Mouse (Mus musculus): ENCODE results near the gene Zscan2. TPM values are rescaled to one million over a fixed set of nuclear protein-coding genes. Genes with fewer than 3 reads are reported as not detected.

The Zscan2 gene
- total RNA-seq, 2 experiments from 2014 or later: 2.9 TPM; not detected in 1

GRCm38 (mm10) chr7:80842132-80842531, 18.6 kb upstream of the Zscan2 start:
- ATAC-seq (replicated peaks; ENCODE audit: low FRiP score, poor library complexity, severe bottlenecking): no peak

DNA sequence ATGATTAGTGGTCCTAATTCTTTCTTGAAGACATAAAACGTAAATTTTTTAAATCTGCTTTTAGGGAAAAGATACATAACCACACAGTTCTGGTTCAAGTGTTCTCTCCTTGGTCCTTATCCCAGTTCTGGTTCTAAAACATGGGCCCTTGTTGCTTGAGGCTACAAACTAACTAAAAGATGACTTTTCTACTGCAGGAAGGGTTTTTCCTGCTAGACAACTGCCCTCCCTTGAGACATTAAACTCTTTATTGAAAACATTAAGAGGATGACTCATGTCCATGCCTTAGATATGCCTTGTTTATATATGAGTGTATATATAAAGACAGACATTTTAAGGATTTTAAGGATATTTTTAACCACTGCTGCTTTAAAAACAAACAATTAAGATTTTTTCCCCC, 17.5 kb upstream of the Zscan2 start:
- ATAC-seq (replicated peaks; ENCODE audit: low FRiP score, poor library complexity, severe bottlenecking): no peak

DNA sequence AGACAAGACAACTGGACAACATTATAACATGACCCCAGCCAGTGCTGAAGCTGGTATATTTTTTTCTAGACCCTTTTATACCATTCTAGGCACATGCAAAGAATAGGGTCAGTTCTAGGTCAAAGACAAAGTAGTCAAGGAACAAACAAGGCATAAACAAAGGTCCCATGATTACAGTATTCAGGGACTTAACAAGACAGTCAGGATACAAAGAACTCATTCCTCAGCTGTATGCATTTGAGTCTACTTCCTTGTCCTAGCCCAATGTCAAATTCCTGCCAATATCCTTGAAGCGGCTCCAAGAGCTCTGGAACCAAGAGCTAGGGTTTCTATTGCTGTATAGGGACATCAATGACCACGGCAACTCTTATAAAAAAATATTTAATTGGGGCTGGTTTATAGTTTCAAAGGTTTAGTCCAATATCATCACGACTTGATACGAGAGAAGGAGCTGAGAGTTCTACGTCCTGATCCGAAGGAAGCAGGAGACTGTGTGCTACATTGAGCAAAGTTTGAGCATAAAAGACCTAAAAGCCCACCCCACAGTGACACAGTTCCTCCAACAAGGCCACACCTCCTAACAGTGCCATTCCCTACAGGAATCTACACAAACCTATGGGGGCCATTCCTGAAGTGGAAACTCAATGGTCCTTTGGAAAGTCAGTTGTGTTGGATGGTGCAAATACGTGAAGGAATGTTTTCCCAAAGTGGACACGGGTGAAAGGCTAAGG, 16.6 kb upstream of the Zscan2 start:
- ATAC-seq (replicated peaks; ENCODE audit: low FRiP score, poor library complexity, severe bottlenecking): no peak

DNA sequence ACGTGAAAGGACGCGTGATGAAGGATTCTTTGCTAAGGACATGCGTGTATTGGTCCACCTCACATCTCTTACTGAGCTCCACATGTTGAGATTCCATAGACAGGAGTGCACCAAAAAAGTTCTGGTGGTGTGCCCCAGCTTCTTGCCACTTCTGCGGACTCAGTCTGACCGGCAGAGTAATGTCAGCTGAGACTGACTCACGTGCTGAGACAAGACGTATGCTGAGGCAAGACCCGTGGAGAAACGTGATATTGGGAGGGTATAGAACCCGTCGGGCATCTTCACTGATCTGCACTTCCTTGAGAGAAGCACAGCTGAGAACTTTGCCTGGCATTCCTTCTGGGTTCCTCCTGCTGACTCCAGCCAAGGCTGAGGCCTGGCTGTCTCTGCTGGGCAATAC, 16.0 kb upstream of the Zscan2 start:
- no peak for ATAC-seq (replicated peaks; ENCODE audit: low FRiP score, poor library complexity, severe bottlenecking)

GRCm38 (mm10) chr7:80845621-80846279, 15.0 kb upstream of the Zscan2 start:
- no peak for ATAC-seq (replicated peaks; ENCODE audit: low FRiP score, poor library complexity, severe bottlenecking)

DNA sequence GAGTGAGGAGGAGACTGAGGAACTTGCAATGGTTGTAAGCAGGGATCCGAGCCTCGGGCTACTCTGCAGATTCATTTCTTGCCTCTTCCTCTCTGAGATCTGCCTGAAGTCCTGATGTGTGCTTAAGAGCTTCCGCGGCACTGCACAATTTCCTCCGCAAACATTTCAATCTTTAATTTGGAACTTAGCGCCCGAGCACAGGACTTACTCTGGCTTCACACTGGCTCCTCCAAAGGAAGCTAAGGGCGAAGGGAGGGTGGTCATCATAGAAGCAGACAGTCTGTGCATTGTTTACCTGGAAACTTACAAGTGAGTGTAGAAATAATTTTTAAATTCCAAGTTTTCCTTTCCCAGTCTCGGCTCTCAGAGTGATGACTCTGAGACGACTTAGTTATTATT, 14.4 kb upstream of the Zscan2 start:
- no peak for ATAC-seq (replicated peaks; ENCODE audit: low FRiP score, poor library complexity, severe bottlenecking)

GRCm38 (mm10) chr7:80846709-80847108, 14.0 kb upstream of the Zscan2 start:
- ATAC-seq (replicated peaks; ENCODE audit: low FRiP score, poor library complexity, severe bottlenecking): no peak

DNA sequence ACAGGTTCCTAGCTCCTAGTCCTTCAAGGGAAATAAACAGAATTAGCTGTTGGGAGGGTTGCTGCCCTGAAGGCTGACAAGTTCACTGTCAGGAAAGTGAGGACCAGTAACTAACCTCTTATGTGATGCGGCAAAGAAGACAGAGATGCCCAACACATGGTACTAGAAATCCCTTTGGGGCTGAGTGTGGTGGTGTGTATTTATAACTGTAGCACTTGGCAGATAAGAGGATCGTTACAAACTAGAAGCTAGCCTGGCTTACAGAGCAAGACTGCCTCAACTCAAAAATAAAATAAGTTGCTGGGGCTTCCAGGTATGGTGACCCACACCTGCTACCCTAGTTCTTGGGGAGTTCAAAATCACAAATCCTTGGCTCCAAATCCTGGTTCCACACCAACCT, 11.5 kb upstream of the Zscan2 start:
- no peak for ATAC-seq (replicated peaks; ENCODE audit: low FRiP score, poor library complexity, severe bottlenecking)

GRCm38 (mm10) chr7:80849710-80850109, 11.0 kb upstream of the Zscan2 start:
- peak; percentile 79 for ATAC-seq (replicated peaks; ENCODE audit: low FRiP score, poor library complexity, severe bottlenecking)

DNA sequence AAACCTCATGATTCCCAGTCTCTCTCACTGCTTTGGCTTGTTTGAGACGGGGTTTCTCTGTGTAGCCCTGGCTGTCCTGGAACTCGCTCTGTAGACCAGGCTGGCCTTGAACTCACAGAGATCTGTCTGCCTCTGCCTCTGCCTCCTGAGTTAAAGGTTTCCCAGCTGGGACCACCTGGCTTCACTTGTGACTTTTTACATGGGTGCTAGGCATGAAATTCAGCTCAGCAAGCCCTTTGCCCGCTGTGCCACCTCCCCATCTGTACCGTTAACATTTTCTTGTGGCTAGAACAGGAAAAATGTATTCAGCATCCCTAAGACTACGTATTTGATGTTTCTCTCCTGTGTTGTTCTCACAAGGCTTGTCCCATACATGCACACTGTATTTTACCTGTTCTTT, 10.2 kb upstream of the Zscan2 start:
- no peak for ATAC-seq (replicated peaks; ENCODE audit: low FRiP score, poor library complexity, severe bottlenecking)

DNA sequence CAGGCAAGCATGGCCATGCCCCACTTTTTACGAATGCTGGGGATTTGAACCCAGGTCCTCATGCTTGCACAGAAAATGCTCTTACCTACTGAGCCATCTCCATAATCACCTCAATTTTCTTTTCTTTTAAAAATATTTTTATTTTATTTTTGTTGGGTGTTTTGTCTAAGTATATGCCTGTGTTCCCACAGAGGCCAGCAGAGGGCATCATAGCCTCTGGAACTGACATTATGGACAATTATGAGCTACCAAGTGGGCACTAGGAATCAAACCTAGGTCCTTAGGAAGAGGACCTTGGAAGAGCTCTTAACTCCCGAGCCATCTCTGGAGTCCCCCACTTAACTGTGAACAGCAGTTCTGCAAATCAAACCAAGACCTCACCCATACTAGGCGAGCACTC, 7.5 kb upstream of the Zscan2 start:
- no peak for ATAC-seq (replicated peaks; ENCODE audit: low FRiP score, poor library complexity, severe bottlenecking)

- ATAC-seq (replicated peaks; ENCODE audit: low FRiP score, poor library complexity, severe bottlenecking): no peak
Observed at GRCm38 (mm10) chr7:80855316-80855715, 5.4 kb upstream of the Zscan2 start.

DNA sequence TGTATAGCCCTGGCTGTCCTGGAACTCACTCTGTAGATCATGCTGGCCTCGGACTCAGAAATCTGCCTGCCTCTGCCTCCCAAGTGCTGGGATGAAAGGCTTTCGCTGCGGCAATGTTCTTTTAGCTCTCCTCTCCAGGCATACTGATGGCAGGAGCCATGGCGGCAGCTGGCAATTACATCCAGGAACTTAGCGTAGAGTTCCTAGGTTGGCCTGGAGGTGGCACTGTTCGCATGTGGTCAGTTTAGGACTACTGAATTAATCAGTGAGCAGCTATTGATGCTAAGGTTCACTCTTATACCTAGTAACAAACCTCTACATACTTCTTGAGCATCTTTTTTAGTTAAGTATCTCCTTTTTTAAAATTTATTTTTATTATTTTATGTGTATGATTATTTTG, 3.5 kb upstream of the Zscan2 start:
- peak; percentile 64 for ATAC-seq (replicated peaks; ENCODE audit: low FRiP score, poor library complexity, severe bottlenecking)

- ATAC-seq (replicated peaks; ENCODE audit: low FRiP score, poor library complexity, severe bottlenecking): no peak
Observed at GRCm38 (mm10) chr7:80860227-80860626, 493 bp upstream of the Zscan2 start.

DNA sequence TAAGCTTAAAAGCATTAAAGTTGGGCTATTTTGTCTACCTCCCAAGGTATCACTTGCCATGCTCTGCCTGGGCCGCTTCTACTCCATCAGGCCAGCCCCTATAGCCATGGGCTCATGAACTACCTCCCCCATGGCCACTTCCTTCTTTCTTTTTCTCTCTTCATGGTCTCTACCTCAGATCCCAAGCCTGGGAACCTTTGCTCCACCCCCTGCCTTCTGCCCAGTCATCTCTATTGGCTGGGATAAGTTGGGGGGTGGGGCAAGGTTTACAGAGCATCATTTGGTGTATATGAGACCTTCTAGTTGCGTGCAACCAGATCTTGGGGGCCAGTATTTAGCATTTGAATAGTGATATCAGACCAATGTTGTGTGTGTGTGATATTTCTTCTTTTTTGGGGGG, 1.8 kb downstream of the Zscan2 start:
- no peak for ATAC-seq (replicated peaks; ENCODE audit: low FRiP score, poor library complexity, severe bottlenecking)

DNA sequence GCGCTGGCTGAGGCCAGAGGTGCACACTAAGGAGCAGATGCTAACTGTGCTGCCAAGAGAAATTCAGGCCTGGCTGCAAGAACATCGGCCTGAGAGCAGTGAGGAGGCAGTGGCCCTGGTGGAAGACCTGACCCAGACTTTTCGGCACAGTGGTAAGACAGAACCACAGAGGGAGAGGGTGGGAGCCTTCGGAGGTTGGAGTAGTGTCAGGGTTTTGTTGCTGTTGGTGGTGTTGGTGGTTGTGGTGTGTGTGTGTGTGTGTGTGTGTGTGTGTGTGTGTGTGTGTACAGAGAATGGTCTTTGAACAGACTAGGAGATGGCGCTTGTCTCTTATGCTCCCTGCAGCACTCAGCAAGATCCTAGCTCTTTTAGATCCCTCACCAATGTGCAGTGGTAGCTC, 2.8 kb downstream of the Zscan2 start:
- no peak for ATAC-seq (replicated peaks; ENCODE audit: low FRiP score, poor library complexity, severe bottlenecking)

DNA sequence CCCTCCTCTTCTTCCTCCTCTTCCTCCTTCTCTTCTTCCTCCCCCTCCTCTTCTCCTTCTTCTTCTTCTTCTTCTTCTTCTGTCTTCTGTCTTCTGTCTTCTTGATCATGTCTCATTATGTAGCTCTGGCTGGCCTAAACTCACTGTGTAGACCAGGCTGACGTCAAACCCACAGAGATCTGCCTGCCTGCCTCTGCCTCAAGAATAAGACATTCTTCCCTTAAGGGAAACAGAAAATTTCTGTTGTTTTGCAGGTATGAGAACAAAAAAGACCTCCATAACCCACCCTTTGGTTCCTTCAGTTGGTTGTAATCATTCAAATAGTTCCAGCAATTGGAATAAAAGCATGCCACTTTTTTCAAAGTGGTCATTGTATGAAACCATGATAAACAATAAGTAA, 3.4 kb downstream of the Zscan2 start:
- no peak for ATAC-seq (replicated peaks; ENCODE audit: low FRiP score, poor library complexity, severe bottlenecking)

- no peak for ATAC-seq (replicated peaks; ENCODE audit: low FRiP score, poor library complexity, severe bottlenecking)
Observed at GRCm38 (mm10) chr7:80864831-80865230, 4.1 kb downstream of the Zscan2 start.

GRCm38 (mm10) chr7:80865521-80865920, 4.8 kb downstream of the Zscan2 start:
- ATAC-seq (replicated peaks; ENCODE audit: low FRiP score, poor library complexity, severe bottlenecking): no peak

GRCm38 (mm10) chr7:80866514-80867147, 5.9 kb downstream of the Zscan2 start:
- no peak for ATAC-seq (replicated peaks; ENCODE audit: low FRiP score, poor library complexity, severe bottlenecking)

GRCm38 (mm10) chr7:80868686-80869085, 8.0 kb downstream of the Zscan2 start:
- no peak for ATAC-seq (replicated peaks; ENCODE audit: low FRiP score, poor library complexity, severe bottlenecking)
